Mouse (Mus musculus) cerebellum, adult 18-20 months (tissue): ENCODE results near the gene Gck.
A peak's percentile ranks its signal among the peaks of the same experiment; 100 is the strongest.
"Not testable (repeated sequence)": the region's sequence is repeated elsewhere in the genome, so short reads cannot be mapped to it uniquely, and the experiment has no call there.

Experiments used
- DNase-seq, 2 experiments: peaks; one replicate each; pipeline ENCODE4 v3.0.0; 2021

Gck gene

GRCm38 (mm10) chr11:5954965-5955504, 5.2 kb upstream of the Gck start:
- DNase-seq: peak in 1 of 2 experiments; percentile 59

- no peak for DNase-seq
Measured at GRCm38 (mm10) chr11:5954435-5954834, 4.6 kb upstream of the Gck start.

- peak; percentile 52 to 57 for DNase-seq
Measured at GRCm38 (mm10) chr11:5953130-5953765, 3.4 kb upstream of the Gck start.

GRCm38 (mm10) chr11:5952501-5952900, 2.6 kb upstream of the Gck start:
- DNase-seq: peak in 1 of 2 experiments; percentile 11

- DNase-seq: no peak
Measured at GRCm38 (mm10) chr11:5948546-5949250, 1.2 kb downstream of the Gck start.

- DNase-seq: no peak
Measured at GRCm38 (mm10) chr11:5947796-5948195, 2.1 kb downstream of the Gck start.

GRCm38 (mm10) chr11:5945096-5945495, 4.8 kb downstream of the Gck start:
- no peak for DNase-seq

- DNase-seq: no peak
Measured at GRCm38 (mm10) chr11:5942966-5943365, 6.9 kb downstream of the Gck start.

GRCm38 (mm10) chr11:5934531-5934930, 15.3 kb downstream of the Gck start:
- not testable (repeated sequence) for DNase-seq

- not testable (repeated sequence) for DNase-seq
Measured at GRCm38 (mm10) chr11:5931947-5932346, 17.9 kb downstream of the Gck start.

- DNase-seq: no peak
Measured at GRCm38 (mm10) chr11:5930578-5930977, 19.3 kb downstream of the Gck start.

- DNase-seq: no peak
Measured at GRCm38 (mm10) chr11:5926696-5927220, 23.1 kb downstream of the Gck start.

GRCm38 (mm10) chr11:5924699-5925098, 25.2 kb downstream of the Gck start:
- no peak for DNase-seq

GRCm38 (mm10) chr11:5920323-5920960, 29.4 kb downstream of the Gck start:
- no peak for DNase-seq

- DNase-seq: no peak
Measured at GRCm38 (mm10) chr11:5919606-5920005, 30.3 kb downstream of the Gck start.

GRCm38 (mm10) chr11:5918111-5918510, 31.8 kb downstream of the Gck start:
- no peak for DNase-seq

- DNase-seq: peak; percentile 59 to 61
Measured at GRCm38 (mm10) chr11:5916178-5916548, 33.7 kb downstream of the Gck start.

- peak; percentile 47 to 52 for DNase-seq
Measured at GRCm38 (mm10) chr11:5915429-5916177, 34.3 kb downstream of the Gck start.

GRCm38 (mm10) chr11:5914940-5915339, 34.9 kb downstream of the Gck start:
- no peak for DNase-seq

GRCm38 (mm10) chr11:5913936-5914335, 35.9 kb downstream of the Gck start:
- no peak for DNase-seq

- peak in 1 of 2 experiments; percentile 40 for DNase-seq
Measured at GRCm38 (mm10) chr11:5913256-5913655, 36.6 kb downstream of the Gck start.

GRCm38 (mm10) chr11:5912635-5913034, 37.2 kb downstream of the Gck start:
- peak; percentile 83 for DNase-seq

GRCm38 (mm10) chr11:5908642-5909041, 41.2 kb downstream of the Gck start:
- no peak for DNase-seq
